Mouse (Mus musculus) C2C12 (cell line): ENCODE results near the gene Rnase10.

ENCODE experiments used
- CEBPB ChIP-seq: IDR thresholded peaks from one replicate; pipeline ENCODE4 v1.6.1; 2011; ENCODE audit warnings: low read depth, mild to moderate bottlenecking, control low read depth, moderate library complexity
- CTCF ChIP-seq: IDR thresholded peaks from one replicate; pipeline ENCODE4 v1.5.1; 2011; ENCODE audit not compliant: control insufficient read depth, insufficient read depth, insufficient read length
- FOSL1 ChIP-seq: IDR thresholded peaks from one replicate; pipeline ENCODE4 v1.8.0; 2011; ENCODE audit warnings: mild to moderate bottlenecking, low read length; ENCODE audit not compliant: poor library complexity, insufficient read depth, severe bottlenecking
- MAX ChIP-seq: IDR thresholded peaks from one replicate; pipeline ENCODE4 v1.6.1; 2011; ENCODE audit warnings: mild to moderate bottlenecking, control low read depth
- MYOD1 ChIP-seq: IDR thresholded peaks from one replicate; pipeline ENCODE4 v1.6.1; 2011; ENCODE audit warnings: low read depth; ENCODE audit not compliant: control insufficient read depth, insufficient read length
- MYOG ChIP-seq: IDR thresholded peaks from one replicate; pipeline ENCODE4 v1.6.1; 2011; ENCODE audit not compliant: control insufficient read depth, insufficient read length; ENCODE audit errors: extremely low read depth
- USF1 ChIP-seq: IDR thresholded peaks from one replicate; pipeline ENCODE4 v1.6.1; 2011; ENCODE audit warnings: low read depth, mild to moderate bottlenecking, control low read depth, moderate library complexity

GRCm38 (mm10) chr14:50981837-50982236 is 25.7 kb upstream of the Rnase10 start:
- no peak for TF ChIP-seq CTCF
- no peak for TF ChIP-seq MAX
- TF ChIP-seq MYOD1 = no peak
- no peak for TF ChIP-seq USF1
- TF ChIP-seq CEBPB = no peak
- no peak for TF ChIP-seq FOSL1
- no peak for TF ChIP-seq MYOG
